Mouse (Mus musculus): ENCODE results near the gene Robo2.

Robo2 gene

GRCm38 (mm10) chr16:73914936-73915335, 496.7 kb downstream of the Robo2 start:
- no peaks in the 10 kb centered on the region for H3K27me3 ChIP-seq (ENCODE audit: insufficient read depth, low read length)
- H3K36me3 ChIP-seq (ENCODE audit: insufficient read depth, low read length), result no peaks in the 10 kb centered on the region
- no peaks in the 10 kb centered on the region for H3K9me3 ChIP-seq (ENCODE audit: low read length)
- TF ChIP-seq POU5F1 (IDR thresholded peaks at IDR 0.05; ENCODE audit: borderline replicate concordance, low read length) (no peak), NANOG (IDR thresholded peaks at IDR 0.05; ENCODE audit: borderline replicate concordance, low read length) (no peak), CTCF (conservative IDR thresholded peaks at IDR 0.05; ENCODE audit: low read length) (no peak)
- no peaks in the 10 kb centered on the region for H3K4me1 ChIP-seq (replicated peaks; ENCODE audit: low read depth, low read length)
- no peak overlapping the region for H3K4me3 ChIP-seq (replicated peaks; ENCODE audit: low read length)

- H3K9me3 ChIP-seq (ENCODE audit: low read length), result no peaks in the 10 kb centered on the region
- no peak overlapping the region for H3K4me3 ChIP-seq (replicated peaks; ENCODE audit: low read length)
- H3K4me1 ChIP-seq (replicated peaks; ENCODE audit: low read depth, low read length), result no peaks in the 10 kb centered on the region
- no peaks in the 10 kb centered on the region for H3K36me3 ChIP-seq (ENCODE audit: insufficient read depth, low read length)
- TF ChIP-seq NANOG (IDR thresholded peaks at IDR 0.05; ENCODE audit: borderline replicate concordance, low read length) (no peak), CTCF (conservative IDR thresholded peaks at IDR 0.05; ENCODE audit: low read length) (no peak), POU5F1 (IDR thresholded peaks at IDR 0.05; ENCODE audit: borderline replicate concordance, low read length) (no peak)
- no peaks in the 10 kb centered on the region for H3K27me3 ChIP-seq (ENCODE audit: insufficient read depth, low read length)
Measured at GRCm38 (mm10) chr16:73908504-73908903, 503.1 kb downstream of the Robo2 start.

- H3K36me3 ChIP-seq (ENCODE audit: insufficient read depth, low read length), result no peaks in the 10 kb centered on the region
- TF ChIP-seq NANOG (IDR thresholded peaks at IDR 0.05; ENCODE audit: borderline replicate concordance, low read length), result peak; percentile 8; the same call in 1 of the 2 replicates
- TF ChIP-seq CTCF (conservative IDR thresholded peaks at IDR 0.05; ENCODE audit: low read length), result no peak
- H3K27me3 ChIP-seq (ENCODE audit: insufficient read depth, low read length), result no peaks in the 10 kb centered on the region
- H3K9me3 ChIP-seq (ENCODE audit: low read length), result no peaks in the 10 kb centered on the region
- H3K4me3 ChIP-seq (replicated peaks; ENCODE audit: low read length), result no peak overlapping the region
- H3K4me1 ChIP-seq (replicated peaks; ENCODE audit: low read depth, low read length), result 0 out of 2 replicates have a peak, but pooled peaks cover 4% of the 10 kb centered on the region
Measured at GRCm38 (mm10) chr16:73896856-73897255, 514.8 kb downstream of the Robo2 start.

- Histone ChIP-seq H3K27me3 (ENCODE audit: insufficient read depth, low read length) (no peaks in the 10 kb centered on the region), H3K4me1 (replicated peaks; ENCODE audit: low read depth, low read length) (0 out of 2 replicates have a peak, but pooled peaks cover 7% of the 10 kb centered on the region), H3K4me3 (replicated peaks; ENCODE audit: low read length) (no peak overlapping the region), H3K36me3 (ENCODE audit: insufficient read depth, low read length) (no peaks in the 10 kb centered on the region), H3K9me3 (ENCODE audit: low read length) (no peaks in the 10 kb centered on the region)
- TF ChIP-seq NANOG (IDR thresholded peaks at IDR 0.05; ENCODE audit: borderline replicate concordance, low read length) (no peak), CTCF (conservative IDR thresholded peaks at IDR 0.05; ENCODE audit: low read length) (no peak), POU5F1 (IDR thresholded peaks at IDR 0.05; ENCODE audit: borderline replicate concordance, low read length) (no peak)
Measured at GRCm38 (mm10) chr16:73881911-73882310, 529.7 kb downstream of the Robo2 start.

GRCm38 (mm10) chr16:73877973-73878372, 533.7 kb downstream of the Robo2 start:
- Histone ChIP-seq H3K9me3 (ENCODE audit: low read length) (no peaks in the 10 kb centered on the region), H3K27me3 (ENCODE audit: insufficient read depth, low read length) (no peaks in the 10 kb centered on the region), H3K4me1 (replicated peaks; ENCODE audit: low read depth, low read length) (no peaks in the 10 kb centered on the region), H3K4me3 (replicated peaks; ENCODE audit: low read length) (no peak overlapping the region), H3K36me3 (ENCODE audit: insufficient read depth, low read length) (no peaks in the 10 kb centered on the region)
- TF ChIP-seq POU5F1 (IDR thresholded peaks at IDR 0.05; ENCODE audit: borderline replicate concordance, low read length) (no peak), NANOG (IDR thresholded peaks at IDR 0.05; ENCODE audit: borderline replicate concordance, low read length) (no peak), CTCF (conservative IDR thresholded peaks at IDR 0.05; ENCODE audit: low read length) (no peak)

- Histone ChIP-seq H3K4me3 (replicated peaks; ENCODE audit: low read length) (no peak overlapping the region), H3K4me1 (replicated peaks; ENCODE audit: low read depth, low read length) (no peaks in the 10 kb centered on the region), H3K9me3 (ENCODE audit: low read length) (no peaks in the 10 kb centered on the region), H3K27me3 (ENCODE audit: insufficient read depth, low read length) (no peaks in the 10 kb centered on the region), H3K36me3 (ENCODE audit: insufficient read depth, low read length) (no peaks in the 10 kb centered on the region)
- TF ChIP-seq CTCF (conservative IDR thresholded peaks at IDR 0.05; ENCODE audit: low read length) (no peak), NANOG (IDR thresholded peaks at IDR 0.05; ENCODE audit: borderline replicate concordance, low read length) (no peak), POU5F1 (IDR thresholded peaks at IDR 0.05; ENCODE audit: borderline replicate concordance, low read length) (no peak)
Measured at GRCm38 (mm10) chr16:73874991-73875390, 536.6 kb downstream of the Robo2 start.

GRCm38 (mm10) chr16:73873828-73874558, 537.6 kb downstream of the Robo2 start:
- no peaks in the 10 kb centered on the region for H3K27me3 ChIP-seq (ENCODE audit: insufficient read depth, low read length)
- H3K36me3 ChIP-seq (ENCODE audit: insufficient read depth, low read length), result no peaks in the 10 kb centered on the region
- H3K4me3 ChIP-seq (replicated peaks; ENCODE audit: low read length), result no peak overlapping the region
- TF ChIP-seq POU5F1 (IDR thresholded peaks at IDR 0.05; ENCODE audit: borderline replicate concordance, low read length) (no peak), NANOG (IDR thresholded peaks at IDR 0.05; ENCODE audit: borderline replicate concordance, low read length) (no peak), CTCF (conservative IDR thresholded peaks at IDR 0.05; ENCODE audit: low read length) (no peak)
- H3K9me3 ChIP-seq (ENCODE audit: low read length), result no peaks in the 10 kb centered on the region
- no peaks in the 10 kb centered on the region for H3K4me1 ChIP-seq (replicated peaks; ENCODE audit: low read depth, low read length)

GRCm38 (mm10) chr16:73870296-73870695, 541.3 kb downstream of the Robo2 start:
- H3K4me3 ChIP-seq (replicated peaks; ENCODE audit: low read length), result no peak overlapping the region
- H3K9me3 ChIP-seq (ENCODE audit: low read length), result no peaks in the 10 kb centered on the region
- TF ChIP-seq CTCF (conservative IDR thresholded peaks at IDR 0.05; ENCODE audit: low read length), result no peak
- no peak for TF ChIP-seq POU5F1 (IDR thresholded peaks at IDR 0.05; ENCODE audit: borderline replicate concordance, low read length)
- TF ChIP-seq NANOG (IDR thresholded peaks at IDR 0.05; ENCODE audit: borderline replicate concordance, low read length), result no peak
- no peaks in the 10 kb centered on the region for H3K27me3 ChIP-seq (ENCODE audit: insufficient read depth, low read length)
- peaks cover 7% of the 10 kb centered on the region for H3K4me1 ChIP-seq (replicated peaks; ENCODE audit: low read depth, low read length)
- H3K36me3 ChIP-seq (ENCODE audit: insufficient read depth, low read length), result no peaks in the 10 kb centered on the region

Measured in E14TG2a.4 (cell line).